Mouse (Mus musculus): ENCODE measurements around the gene Thumpd3.
A peak's percentile ranks its signal among the peaks of the same experiment; 100 is the strongest.

The Thumpd3 gene

DNA sequence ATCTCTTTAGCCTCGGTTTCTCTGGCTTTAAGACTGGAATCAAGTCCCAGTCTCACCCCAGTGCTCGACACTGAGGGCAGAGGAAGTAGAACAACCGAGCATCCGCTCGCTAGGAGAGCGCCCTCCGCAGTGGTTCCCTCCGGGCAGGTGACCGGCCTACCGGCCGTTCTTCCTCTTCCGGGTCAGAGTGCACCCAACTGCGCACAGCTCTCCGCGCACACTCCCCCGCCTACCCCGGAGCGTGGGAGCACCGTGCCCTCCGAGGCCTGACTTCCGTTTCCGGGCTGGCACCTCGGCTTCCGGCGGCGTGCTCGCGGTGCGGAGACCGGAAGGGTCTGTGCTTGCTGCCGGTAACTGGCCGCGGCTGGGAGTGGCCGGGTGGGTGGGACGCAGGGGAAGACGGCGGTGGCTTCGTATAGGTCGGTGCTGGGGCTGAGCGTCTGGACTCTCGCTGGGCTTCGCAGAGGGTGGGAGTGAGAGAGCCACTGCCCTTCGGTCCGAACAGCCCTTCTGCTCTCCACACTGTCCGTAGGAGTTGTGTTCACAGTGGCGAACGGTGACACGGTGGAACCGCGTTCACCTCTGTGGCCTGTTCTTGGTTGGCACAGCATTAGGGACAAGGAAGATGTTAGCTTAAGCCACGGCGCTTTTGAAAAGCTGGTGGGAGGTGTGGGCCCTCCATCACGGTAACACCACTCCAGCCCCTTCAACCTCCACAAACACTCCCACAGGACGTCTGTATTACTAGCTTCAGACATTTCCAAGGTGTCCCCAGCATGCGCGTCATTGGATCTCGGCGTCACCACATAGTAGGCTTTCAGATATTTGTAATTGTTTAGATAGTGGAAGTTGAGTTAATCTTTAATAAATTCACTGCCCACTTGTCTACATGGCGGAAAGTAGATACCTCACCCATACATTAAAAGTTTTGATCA, at the start of gene Thumpd3:
TSS of gene Thumpd3 (plus strand) at position 185 of the 935 bp plus-strand sequence.
- DNase-seq (ENCODE audit: low read depth, low spot score): peak; percentile 99

DNA sequence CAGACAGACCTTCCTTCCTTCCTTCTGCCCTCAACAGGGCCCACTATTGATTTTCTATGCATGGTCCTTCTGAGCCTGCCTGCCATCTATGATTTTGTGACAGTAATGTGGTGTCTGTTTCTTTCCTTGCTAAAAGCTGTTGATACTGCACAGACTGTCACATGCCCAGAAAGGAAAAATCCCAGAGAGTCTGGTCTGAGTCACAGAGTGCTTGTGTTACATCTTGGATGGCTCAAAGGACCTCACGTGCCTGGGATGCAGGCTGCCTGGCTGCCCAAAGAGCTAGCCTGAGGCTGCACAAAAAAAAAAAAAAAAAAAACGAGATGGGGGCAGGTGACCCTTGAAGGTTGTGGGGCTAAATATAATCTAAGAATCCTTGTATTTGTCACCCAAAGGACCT, 46.8 kb upstream of the Thumpd3 start:
- DNase-seq (ENCODE audit: low read depth, low spot score): no peak

DNA sequence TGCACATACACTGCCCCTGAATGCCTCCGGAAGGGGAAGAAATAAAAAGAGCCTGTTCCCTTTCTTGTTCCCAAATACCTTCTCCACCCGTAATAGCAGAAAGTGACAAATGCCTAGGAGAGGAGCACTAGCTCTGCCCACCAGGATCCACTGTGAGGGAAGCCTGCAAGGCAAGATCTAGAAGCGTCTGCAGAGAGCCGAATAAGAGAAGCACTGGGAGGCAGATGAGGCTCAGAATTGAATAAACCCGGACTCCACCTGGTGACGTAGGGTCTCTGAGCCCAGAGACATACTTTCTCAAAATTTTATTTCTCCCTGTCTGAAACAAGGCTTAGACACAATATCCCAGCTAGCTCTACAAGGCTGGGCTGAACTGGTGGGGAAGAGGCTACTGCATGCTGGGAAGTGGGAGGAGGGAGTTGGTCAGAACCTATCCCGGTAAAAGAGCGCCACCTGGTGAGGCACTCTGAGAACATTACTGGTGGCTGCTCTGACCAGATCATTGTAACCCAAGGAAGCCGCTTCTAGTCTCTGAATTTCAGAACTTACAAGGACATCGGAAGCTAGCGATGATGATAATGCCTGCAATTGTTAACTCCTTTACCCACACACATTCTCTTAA, 45.2 kb upstream of the Thumpd3 start:
- DNase-seq (ENCODE audit: low read depth, low spot score): peak; percentile 94

DNA sequence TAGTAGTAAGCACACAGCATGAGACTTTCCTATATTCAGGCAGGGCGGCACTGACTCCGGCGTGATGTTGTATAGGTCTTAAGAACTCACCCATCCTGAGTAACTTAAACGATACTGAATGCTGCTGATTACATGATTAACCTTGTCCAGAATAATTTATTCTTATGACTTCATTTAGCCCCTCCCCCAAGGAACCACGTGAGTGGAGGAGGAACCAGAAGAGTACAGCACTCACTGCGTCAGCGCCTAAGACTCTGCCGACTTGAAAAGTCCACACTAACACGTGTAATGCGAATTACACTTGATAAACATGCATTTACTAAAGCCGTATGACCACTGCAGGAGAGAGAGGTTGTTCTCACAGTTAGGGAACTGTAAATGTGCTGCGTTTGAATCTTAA, 44.3 kb upstream of the Thumpd3 start:
- DNase-seq (ENCODE audit: low read depth, low spot score): peak; percentile 51

DNA sequence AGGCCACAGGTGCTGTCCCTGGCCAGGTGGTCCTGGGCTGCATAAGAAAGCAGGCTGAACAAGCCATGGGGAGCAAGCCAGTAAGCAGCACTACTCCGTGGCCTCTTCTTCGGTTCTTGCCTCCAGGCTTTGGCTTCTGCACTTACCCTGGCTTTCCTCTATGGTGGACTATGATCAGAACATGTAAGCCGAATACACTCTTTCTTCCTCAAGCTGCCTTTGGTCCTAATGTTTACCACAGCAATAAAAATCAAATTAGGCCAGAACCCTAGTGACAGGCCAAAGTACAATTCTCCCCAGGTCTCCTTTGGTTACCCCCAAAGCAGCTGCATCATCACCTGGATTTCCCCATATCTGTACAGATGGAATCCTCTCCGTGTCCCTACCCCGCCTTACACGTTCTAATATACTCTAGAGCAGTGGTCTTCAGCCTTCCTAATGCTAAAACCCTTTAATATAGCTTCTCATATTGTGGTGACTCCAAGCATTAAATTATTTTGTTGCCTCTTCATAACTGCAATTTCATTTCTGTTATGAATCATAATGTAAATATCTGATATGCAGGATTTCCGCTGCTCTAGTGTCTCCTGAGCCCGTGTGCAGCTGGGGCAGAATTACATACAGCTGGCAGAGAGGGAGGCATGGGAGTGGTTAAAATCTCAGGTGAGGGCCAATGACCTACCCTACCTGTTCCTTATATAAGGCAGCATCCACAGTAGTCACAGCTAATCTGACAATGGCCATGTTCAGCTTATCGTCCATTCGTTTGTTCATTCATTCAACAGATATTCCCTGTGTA, 42.5 kb upstream of the Thumpd3 start:
- DNase-seq (ENCODE audit: low read depth, low spot score): no peak

DNA sequence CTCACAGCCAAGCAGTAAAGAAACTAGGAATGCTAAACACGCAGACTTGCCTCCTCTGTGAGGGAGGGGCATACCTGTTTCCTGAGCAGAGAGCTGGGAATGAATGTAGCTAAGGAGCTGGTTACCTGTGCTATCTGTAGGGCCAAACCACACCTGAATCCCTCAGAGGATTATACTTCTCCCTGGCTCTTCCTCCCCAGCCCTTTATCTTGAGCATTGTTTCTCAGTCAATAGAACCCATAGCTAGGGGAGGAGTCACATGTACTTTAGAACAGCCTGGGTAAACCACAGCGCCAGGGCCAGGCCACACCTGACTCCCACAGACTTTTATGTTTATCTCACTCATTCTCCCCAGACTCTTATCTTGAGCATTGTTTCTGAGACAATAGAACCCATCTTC, 39.2 kb upstream of the Thumpd3 start:
- no peak for DNase-seq (ENCODE audit: low read depth, low spot score)

DNA sequence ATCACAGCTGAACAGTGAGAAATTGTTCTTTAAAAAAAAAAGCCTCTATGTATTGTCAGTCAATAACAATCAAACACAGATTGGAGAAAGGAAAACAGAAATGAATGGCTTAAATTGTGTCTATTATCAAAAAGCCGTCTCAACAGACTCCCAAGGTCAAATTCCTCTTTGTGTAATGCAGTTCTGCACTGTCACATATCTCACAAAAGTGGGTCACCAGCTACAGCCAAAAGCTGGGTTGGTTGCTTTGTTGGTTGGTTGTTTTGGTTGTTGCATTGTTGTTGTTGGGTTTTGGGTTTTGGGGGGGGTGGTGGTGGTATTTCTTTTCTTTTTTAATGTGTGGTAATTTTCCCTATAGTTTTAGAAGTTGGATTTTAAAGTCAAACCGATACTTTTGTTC, 34.1 kb upstream of the Thumpd3 start:
- no peak for DNase-seq (ENCODE audit: low read depth, low spot score)

DNA sequence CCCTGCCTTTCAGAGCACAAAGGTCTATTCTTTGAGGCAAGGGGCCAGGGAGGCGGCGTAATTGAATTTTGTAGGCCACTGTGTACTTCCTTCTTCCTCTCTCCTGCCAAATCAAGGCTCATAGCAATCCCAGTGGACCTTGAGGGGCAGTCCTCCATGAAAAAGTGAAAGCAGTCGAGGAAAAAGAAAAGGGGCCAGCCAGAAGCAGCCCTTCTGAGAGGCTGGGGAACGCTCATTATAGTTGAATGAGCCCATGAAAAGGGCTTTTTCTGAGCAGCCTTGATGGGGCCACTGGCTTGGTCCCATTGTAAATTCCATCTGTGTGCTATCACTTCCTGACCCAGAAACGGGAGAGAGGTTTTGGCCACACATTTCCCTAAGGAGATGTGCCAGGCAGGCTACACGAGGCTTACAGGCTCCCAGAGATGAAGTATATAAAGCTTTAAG, 33.5 kb upstream of the Thumpd3 start:
- DNase-seq (ENCODE audit: low read depth, low spot score): no peak

DNA sequence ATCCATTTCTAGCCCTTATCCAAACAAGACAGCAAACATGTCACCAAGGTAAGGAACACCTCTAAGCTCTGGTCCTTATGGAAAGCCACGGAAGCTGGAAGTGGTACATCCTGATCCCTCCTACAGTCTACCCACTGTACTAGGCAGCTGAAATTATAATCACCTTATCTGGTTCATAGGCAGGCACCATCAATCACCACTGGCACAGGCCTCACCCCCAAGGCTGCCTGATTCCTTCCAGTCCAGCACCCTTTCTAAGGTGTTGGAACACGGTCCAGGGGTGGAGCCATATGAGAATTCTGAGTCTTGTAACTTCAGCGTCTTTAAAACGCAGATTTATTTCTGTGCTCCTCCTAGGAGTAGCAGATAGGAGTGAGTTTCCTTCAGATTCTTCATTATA, 32.5 kb upstream of the Thumpd3 start:
- DNase-seq (ENCODE audit: low read depth, low spot score): no peak

DNA sequence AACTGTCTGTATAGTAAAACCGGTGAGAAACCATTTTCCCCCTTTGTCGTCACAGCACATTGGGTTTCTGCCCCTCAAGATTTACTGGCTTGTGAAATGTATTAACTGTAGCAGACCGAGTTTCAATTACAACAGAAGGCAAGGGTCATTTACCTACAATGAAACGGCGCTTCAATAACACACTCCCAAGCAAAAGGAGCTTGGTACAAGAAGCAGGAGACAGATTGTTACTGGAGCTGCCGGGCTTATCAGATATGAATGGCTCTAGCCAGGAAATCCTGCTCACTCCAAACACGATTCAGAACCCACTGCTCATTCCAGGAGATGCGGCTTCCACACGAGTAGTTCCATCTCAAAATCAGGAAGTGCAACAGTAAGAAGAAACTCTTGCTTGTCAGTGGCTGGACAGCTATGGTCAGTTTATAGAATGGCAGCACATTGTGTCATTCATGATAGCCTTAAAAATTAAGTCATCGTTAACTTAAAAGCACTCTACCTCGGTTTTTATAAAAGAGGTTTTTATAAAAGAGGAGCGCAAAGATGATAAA, 28.5 kb upstream of the Thumpd3 start:
- no peak for DNase-seq (ENCODE audit: low read depth, low spot score)

DNA sequence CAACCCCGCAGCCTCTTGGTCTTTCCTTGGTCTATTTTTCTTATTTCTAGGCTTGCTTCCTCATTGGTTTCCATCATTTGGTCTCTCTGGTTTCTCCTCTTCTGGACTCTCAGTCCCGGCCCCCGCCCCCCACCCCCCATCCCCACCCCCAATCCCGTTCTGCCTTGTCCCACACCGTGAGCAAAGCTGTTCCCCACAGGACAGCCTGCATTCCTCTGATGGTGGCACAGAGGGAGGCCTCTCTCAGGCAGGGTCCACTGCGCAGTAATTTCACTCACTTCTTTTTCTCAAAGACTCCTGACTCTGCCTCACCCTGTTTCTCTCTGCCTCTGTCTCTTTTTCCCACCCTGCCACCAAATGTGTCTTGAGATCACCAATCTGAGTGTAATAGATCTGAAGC, 27.9 kb upstream of the Thumpd3 start:
- no peak for DNase-seq (ENCODE audit: low read depth, low spot score)

DNA sequence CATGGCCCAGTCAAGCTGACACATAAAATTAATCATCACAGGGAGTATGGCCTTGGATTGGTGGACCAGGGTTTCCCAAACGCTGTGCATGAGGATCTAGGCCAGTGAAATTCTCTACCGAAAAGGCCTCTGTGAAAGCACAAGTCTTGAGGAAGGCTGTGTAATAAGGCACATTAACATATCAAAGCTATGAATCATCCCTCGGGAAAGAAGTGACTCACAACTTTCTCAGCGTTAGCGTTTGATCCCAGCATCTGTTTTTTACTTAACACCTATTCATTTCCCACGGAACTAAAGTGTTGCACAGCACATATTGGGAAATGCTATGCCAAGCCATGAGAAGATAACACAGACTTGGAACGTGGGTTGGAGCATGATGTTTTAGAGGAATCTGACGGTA, 21.2 kb upstream of the Thumpd3 start:
- DNase-seq (ENCODE audit: low read depth, low spot score): no peak

DNA sequence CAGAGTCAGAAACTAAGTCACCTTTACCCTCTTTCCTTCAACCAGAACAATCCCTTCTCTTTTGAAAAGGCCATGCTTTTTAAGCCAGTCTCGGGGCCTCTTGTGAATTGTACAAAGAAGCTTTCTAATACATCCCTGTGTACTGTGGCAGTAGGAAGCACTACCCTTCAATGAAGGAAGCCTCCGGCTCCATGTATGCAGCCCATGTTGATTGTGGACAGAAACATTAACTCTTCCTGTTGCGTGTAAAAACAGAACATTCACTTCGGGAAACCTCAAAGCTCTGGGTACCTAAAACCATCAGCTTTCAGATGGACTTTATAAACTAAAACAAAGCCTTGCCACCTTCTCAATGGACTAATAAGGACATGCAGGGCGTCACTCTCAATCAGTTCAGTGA, 20.3 kb upstream of the Thumpd3 start:
- DNase-seq (ENCODE audit: low read depth, low spot score): no peak

DNA sequence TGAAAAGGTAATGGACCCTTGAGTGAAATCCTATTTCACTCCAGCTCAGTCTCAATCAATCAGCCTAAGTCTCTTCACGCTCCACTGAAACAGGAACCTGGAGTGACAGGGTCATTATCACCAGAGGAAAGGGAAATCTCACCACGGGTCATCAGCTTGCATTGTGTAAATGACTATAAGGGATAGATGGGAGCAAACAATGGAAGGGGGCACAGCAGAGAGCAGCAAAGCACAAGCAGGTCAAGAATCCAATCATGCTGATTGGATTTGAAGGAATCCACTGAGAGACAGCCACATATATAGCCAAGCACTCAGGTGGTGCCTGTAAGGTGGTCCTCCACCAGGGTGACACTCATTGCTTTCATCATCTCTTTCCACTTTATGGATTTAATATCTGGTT, 18.6 kb upstream of the Thumpd3 start:
- DNase-seq (ENCODE audit: low read depth, low spot score): no peak

DNA sequence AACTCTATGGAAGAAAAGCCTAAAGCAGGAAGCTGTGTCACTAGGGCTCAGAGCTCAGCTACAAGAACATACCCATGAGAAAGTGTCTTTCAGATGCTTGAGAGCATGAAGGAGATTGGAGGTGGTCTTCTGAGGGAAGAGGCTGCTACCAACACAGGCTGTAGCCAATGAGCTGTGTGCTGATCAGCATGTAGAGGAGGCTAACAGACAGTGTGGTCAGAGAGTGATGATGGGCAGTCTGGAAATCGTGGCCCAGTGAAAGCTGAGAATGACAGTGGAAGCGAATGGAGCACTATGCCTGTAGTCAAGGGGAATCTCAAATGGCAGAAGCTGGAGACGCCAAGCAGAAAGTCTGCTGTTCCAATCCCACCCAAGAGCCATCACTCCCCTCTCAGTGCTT, 17.0 kb upstream of the Thumpd3 start:
- DNase-seq (ENCODE audit: low read depth, low spot score): no peak

DNA sequence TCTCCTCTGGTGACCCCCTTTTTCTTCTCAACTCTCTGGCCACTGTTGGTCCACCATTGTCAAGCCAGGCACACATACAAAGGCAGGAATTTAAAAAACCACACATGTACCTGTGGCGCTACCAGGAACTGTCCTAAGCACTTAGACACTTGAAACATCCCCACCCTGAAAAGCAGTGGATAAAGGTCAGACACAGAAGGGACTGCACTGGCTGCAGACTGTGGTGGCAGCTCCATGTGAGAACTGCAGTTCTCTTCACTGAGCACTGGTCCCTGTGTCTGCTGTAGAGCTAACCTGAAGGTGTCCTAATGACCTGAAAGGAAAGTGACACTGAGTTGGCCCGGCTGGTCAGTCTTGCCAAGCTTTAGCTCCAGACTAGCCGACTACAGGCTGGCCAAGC, 15.5 kb upstream of the Thumpd3 start:
- no peak for DNase-seq (ENCODE audit: low read depth, low spot score)

DNA sequence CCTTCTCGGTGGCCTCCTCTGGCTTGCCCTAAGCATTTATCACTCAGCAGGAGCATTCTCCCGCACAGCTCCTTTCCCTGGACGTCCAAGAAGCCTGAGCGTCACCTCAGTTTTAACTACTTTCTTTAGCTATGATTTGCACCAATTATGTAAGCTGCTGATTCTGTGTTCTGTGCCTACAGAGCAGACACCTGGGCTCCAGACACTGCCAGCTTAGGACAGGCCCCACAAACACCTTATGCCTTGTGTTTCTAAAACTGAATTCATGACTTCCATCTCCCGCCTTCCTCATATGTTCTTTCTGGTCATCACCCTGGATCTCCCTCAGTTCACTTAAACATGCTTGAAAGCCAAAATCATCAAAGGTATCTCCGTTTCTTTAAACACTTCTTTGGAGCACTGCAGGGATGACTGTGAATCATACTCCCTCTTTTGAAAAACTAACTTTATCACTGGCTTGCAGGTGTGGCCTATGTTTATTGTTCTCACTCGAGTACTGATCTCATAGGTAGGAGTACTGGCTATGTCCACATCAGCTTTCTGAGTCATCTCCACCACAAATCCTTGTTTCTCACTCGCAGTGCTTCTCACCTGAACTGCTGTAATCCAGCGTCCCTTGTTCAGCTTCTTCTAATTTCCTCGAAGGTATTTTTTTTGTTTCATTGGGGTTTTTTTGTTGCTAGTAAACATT, 14.9 kb upstream of the Thumpd3 start:
- no peak for DNase-seq (ENCODE audit: low read depth, low spot score)

DNA sequence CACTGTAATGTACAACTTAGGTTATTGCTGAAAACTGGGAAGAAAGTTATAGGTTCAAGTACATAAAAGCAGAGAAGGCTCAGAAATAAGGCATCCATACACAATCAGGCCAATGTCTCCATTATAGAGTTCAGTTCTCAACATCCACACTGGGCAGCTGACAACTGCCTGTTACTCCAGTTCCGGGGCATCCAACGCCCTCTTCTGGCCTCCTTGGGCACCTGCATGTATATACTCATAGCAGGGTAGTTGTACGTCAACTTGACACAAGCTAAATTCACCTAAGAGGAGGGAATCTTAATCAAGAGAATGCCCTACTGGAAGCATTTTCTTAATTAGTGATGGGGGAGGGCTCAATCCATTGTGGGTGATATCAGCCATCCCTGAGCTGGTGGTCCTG, 13.9 kb upstream of the Thumpd3 start:
- peak; percentile 55 for DNase-seq (ENCODE audit: low read depth, low spot score)

DNA sequence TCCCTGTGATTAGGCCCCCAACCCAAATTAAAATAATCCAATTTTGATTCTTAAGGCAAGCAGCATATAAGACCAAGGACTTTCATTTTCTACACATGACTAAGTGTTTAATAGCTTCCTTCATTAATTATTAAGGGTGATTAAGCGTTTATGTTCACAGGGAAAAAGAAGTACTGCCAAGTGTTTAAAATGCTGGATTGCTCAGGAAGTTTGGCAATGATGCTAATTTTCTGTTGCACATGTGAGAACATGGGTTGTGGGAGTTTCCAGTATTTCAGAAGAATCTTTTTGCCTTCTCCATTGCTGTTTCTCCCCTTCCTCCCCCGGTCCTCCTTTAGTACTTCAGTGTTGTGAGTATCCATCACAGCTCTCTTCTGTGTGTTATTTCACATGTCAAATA, 12.8 kb upstream of the Thumpd3 start:
- DNase-seq (ENCODE audit: low read depth, low spot score): no peak

DNA sequence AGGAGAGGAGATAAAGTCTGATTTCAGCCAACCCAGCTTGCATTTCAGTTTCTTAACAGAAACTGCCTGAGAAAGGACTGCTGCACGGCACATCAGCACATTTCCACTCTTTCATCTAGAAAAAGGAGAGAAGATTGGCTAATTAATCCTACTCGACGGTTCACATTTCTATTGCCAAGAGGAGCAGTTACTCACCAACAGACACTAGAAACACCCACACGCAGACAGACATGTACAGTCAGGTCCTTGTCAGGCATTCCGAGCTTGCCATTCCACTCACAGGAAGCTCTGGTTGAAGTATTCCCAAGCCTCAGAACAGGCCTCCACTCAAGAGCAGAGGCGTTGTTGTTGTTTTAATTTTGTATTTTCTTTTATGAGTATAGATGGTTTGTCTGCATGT, 11.6 kb upstream of the Thumpd3 start:
- DNase-seq (ENCODE audit: low read depth, low spot score): no peak

DNA sequence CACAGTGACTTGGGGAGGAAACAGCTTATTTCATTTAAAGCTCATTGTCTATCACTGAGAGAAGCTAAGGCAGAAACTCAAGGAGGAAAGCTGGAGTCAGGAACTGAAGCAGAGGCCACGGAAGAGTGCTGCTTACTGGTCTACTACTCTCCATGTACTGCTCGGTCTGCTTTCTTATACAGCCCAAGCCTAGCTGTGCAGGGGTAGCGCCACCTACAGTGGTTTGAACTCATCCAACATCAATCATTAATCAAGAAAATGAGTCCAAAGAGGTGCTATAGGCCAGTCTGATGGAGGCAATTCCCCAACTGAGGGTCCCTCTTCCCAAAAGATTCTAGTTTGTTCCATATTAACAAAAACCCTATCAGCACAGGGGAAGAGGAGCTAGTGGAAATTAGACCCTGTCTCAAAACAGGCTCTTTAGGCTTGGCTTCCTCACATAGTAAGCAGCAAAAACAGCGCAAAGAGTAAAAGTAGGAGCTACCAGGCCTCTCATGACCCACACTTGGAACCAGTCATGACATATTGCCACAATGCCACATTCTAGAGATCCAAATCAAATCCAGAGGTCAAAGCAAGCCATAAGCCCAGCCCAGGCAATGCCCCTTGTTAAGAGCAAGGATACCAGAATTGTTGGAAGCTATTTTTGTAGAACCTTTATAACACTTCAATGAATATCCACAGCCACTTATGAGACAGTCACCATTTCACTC, 9.4 kb upstream of the Thumpd3 start:
- DNase-seq (ENCODE audit: low read depth, low spot score): peak; percentile 56
